Comparison of ENCODE assay signal across 23 mouse cellular contexts in genomic region chr1:80459923-80460322, GRCm38 (mm10). TPM values are rescaled to one million over a fixed set of nuclear protein-coding genes. Genes with fewer than 3 reads are reported as not detected.
DNase-seq lines count a peak whose midpoint lies in the region; ATAC-seq lines count a peak whose summit lies in the region.
"Had no signal": no experiment of that assay in that cellular context is flagged by ENCODE, and none has a peak within 500 bp of the region (broad histone marks: within the 10 kb centered on the region; RNA-seq: fewer than 3 reads in every experiment).

No protein-coding gene starts in this region.

- H3K36me3 ChIP-seq in forebrain, embryonic 13.5 days (ENCODE audit: poor library complexity, severe bottlenecking) = no peaks in the 10 kb centered on the region
- no peaks in the 10 kb centered on the region for H3K36me3 ChIP-seq in forebrain, embryonic 12.5 days (replicated peaks)
- H3K36me3 ChIP-seq in forebrain, embryonic 15.5 days = no peaks in the 10 kb centered on the region
- no peaks in the 10 kb centered on the region for H3K36me3 ChIP-seq in forebrain, embryonic 11.5 days (ENCODE audit: control insufficient read depth, insufficient read depth, low read length)
- no peaks in the 10 kb centered on the region for H3K36me3 ChIP-seq in forebrain, embryonic 16.5 days (ENCODE audit: control insufficient read depth, insufficient read depth)
- H3K36me3 ChIP-seq: embryonic facial prominence, embryonic 13.5 days; embryonic facial prominence, embryonic 15.5 days had no signal

- peak; percentile 68 for ATAC-seq in forebrain, embryonic 13.5 days
- ATAC-seq in forebrain, embryonic 12.5 days (ENCODE audit: low FRiP score) = no peak
- ATAC-seq in forebrain, embryonic 15.5 days (replicated peaks) = peak; percentile 68
- ATAC-seq in forebrain, embryonic 11.5 days (replicated peaks; ENCODE audit: low FRiP score) = no peak
- peak; percentile 72 for ATAC-seq in forebrain, embryonic 16.5 days
- ATAC-seq: CD4-positive, CD25-positive, alpha-beta regulatory T cell, adult 4 months had no signal

- no peaks in the 10 kb centered on the region for H3K9me3 ChIP-seq in forebrain, embryonic 13.5 days (replicated peaks)
- no peaks in the 10 kb centered on the region for H3K9me3 ChIP-seq in forebrain, embryonic 12.5 days
- no peaks in the 10 kb centered on the region for H3K9me3 ChIP-seq in forebrain, embryonic 15.5 days
- no peaks in the 10 kb centered on the region for H3K9me3 ChIP-seq in forebrain, embryonic 11.5 days (ENCODE audit: control insufficient read depth, low read length)
- H3K9me3 ChIP-seq in forebrain, embryonic 16.5 days (ENCODE audit: control insufficient read depth, low read length) = no peaks in the 10 kb centered on the region
- H3K9me3 ChIP-seq: embryonic facial prominence, embryonic 13.5 days; embryonic facial prominence, embryonic 15.5 days had no signal

- no peak overlapping the region for H3K9ac ChIP-seq in forebrain, embryonic 13.5 days
- no peak overlapping the region for H3K9ac ChIP-seq in forebrain, embryonic 12.5 days
- H3K9ac ChIP-seq in forebrain, embryonic 15.5 days (replicated peaks) = no peak overlapping the region
- H3K9ac ChIP-seq in forebrain, embryonic 11.5 days (ENCODE audit: low read length) = no peak overlapping the region
- no peak overlapping the region for H3K9ac ChIP-seq in forebrain, embryonic 16.5 days (replicated peaks; ENCODE audit: low read depth, low read length)
- H3K9ac ChIP-seq: embryonic facial prominence, embryonic 13.5 days; embryonic facial prominence, embryonic 15.5 days had no signal

- no peak overlapping the region for H3K27ac ChIP-seq in forebrain, embryonic 13.5 days
- no peak overlapping the region for H3K27ac ChIP-seq in forebrain, embryonic 12.5 days
- H3K27ac ChIP-seq in forebrain, embryonic 15.5 days (replicated peaks) = no peak overlapping the region
- no peak overlapping the region for H3K27ac ChIP-seq in forebrain, embryonic 11.5 days (ENCODE audit: low read depth, low read length)
- no peak overlapping the region for H3K27ac ChIP-seq in forebrain, embryonic 16.5 days (ENCODE audit: low read length)
- H3K27ac ChIP-seq: embryonic facial prominence, embryonic 13.5 days; embryonic facial prominence, embryonic 15.5 days had no signal

- DNase-seq in forebrain, embryonic 11.5 days (ENCODE audit: low spot score) = no peak
- no peak for DNase-seq in ovary, postnatal 36 days (ENCODE audit: low spot score)
- DNase-seq in ovary, adult 18-20 months (ENCODE audit: low spot score) = no peak
- DNase-seq: adrenal gland, adult 2 months; adrenal gland, postnatal 10 days; adrenal gland, postnatal 25 days; B cell, adult 2 months; cerebellum, adult 11-12 months; cerebellum, adult 2 months; cerebellum, adult 9-10 months; cerebellum, postnatal 10 days; cerebellum, postnatal 25 days had no signal

- H3K4me2 ChIP-seq in forebrain, embryonic 13.5 days = no peak overlapping the region
- no peak overlapping the region for H3K4me2 ChIP-seq in forebrain, embryonic 12.5 days
- H3K4me2 ChIP-seq in forebrain, embryonic 15.5 days (replicated peaks) = no peak overlapping the region
- no peak overlapping the region for H3K4me2 ChIP-seq in forebrain, embryonic 11.5 days (ENCODE audit: low read depth, low read length, severe bottlenecking)
- H3K4me2 ChIP-seq in forebrain, embryonic 16.5 days (ENCODE audit: low read length) = no peak overlapping the region
- H3K4me2 ChIP-seq: embryonic facial prominence, embryonic 13.5 days; embryonic facial prominence, embryonic 15.5 days had no signal

- H3K27me3 ChIP-seq in forebrain, embryonic 13.5 days = no peaks in the 10 kb centered on the region
- no peaks in the 10 kb centered on the region for H3K27me3 ChIP-seq in forebrain, embryonic 12.5 days
- H3K27me3 ChIP-seq in forebrain, embryonic 15.5 days = no peaks in the 10 kb centered on the region
- H3K27me3 ChIP-seq in forebrain, embryonic 11.5 days (ENCODE audit: control insufficient read depth, insufficient read depth, low read length) = no peaks in the 10 kb centered on the region
- H3K27me3 ChIP-seq in forebrain, embryonic 16.5 days (replicated peaks; ENCODE audit: control insufficient read depth, insufficient read depth, low read length) = no peaks in the 10 kb centered on the region
- H3K27me3 ChIP-seq: embryonic facial prominence, embryonic 13.5 days; embryonic facial prominence, embryonic 15.5 days had no signal

- H3K4me3 ChIP-seq in forebrain, embryonic 13.5 days = no peak overlapping the region
- no peak overlapping the region for H3K4me3 ChIP-seq in forebrain, embryonic 12.5 days (replicated peaks)
- H3K4me3 ChIP-seq in forebrain, embryonic 15.5 days = no peak overlapping the region
- no peak overlapping the region for H3K4me3 ChIP-seq in forebrain, embryonic 11.5 days (ENCODE audit: low read depth, low read length)
- no peak overlapping the region for H3K4me3 ChIP-seq in forebrain, embryonic 16.5 days (replicated peaks; ENCODE audit: low read length)
- H3K4me3 ChIP-seq: embryonic facial prominence, embryonic 13.5 days; embryonic facial prominence, embryonic 15.5 days; erythroblast, embryonic 14.5 days had no signal

- H3K4me1 ChIP-seq in forebrain, embryonic 13.5 days = no peaks in the 10 kb centered on the region
- no peaks in the 10 kb centered on the region for H3K4me1 ChIP-seq in forebrain, embryonic 12.5 days
- peaks cover 4% of the 10 kb centered on the region; the same call in 1 of the 2 replicates for H3K4me1 ChIP-seq in forebrain, embryonic 15.5 days
- no peaks in the 10 kb centered on the region for H3K4me1 ChIP-seq in forebrain, embryonic 11.5 days (replicated peaks; ENCODE audit: control insufficient read depth, insufficient read depth, low read length)
- H3K4me1 ChIP-seq in forebrain, embryonic 16.5 days (replicated peaks; ENCODE audit: control insufficient read depth, insufficient read depth, low read length) = no peaks in the 10 kb centered on the region
- H3K4me1 ChIP-seq: embryonic facial prominence, embryonic 13.5 days; embryonic facial prominence, embryonic 15.5 days had no signal

- WGBS in forebrain, embryonic 13.5 days = 62% methylated on average over 1 of the region's 1 CpGs
- 66% methylated on average over 1 of the region's 1 CpGs for WGBS in forebrain, embryonic 12.5 days
- WGBS in forebrain, embryonic 15.5 days = 37% methylated on average over 1 of the region's 1 CpGs
- 73% methylated on average over 1 of the region's 1 CpGs for WGBS in forebrain, embryonic 11.5 days
- WGBS in forebrain, embryonic 16.5 days = 30% methylated on average over 1 of the region's 1 CpGs

RNA-seq across cellular contexts. Expression of gene Gm45261, which starts 1.3 kb away (rescaled TPM):
- not detected in 2 replicates for polyA plus RNA-seq in forebrain, embryonic 13.5 days (2015; fragmentation: Nextera tagmentation; extraction: Ambion mirVana)
- polyA plus RNA-seq in forebrain, embryonic 12.5 days (2016; fragmentation: Nextera tagmentation; extraction: Ambion mirVana) = not detected in 2 replicates
- polyA plus RNA-seq in forebrain, embryonic 15.5 days (2015; fragmentation: Nextera tagmentation; extraction: Ambion mirVana) = not detected in 2 replicates
- not detected in 2 replicates for polyA plus RNA-seq in forebrain, embryonic 11.5 days (2014; fragmentation: Nextera tagmentation; extraction: Ambion mirVana)
- not detected in 2 replicates for polyA plus RNA-seq in forebrain, embryonic 16.5 days (2015; fragmentation: Nextera tagmentation; extraction: Ambion mirVana)
- polyA plus RNA-seq: adrenal gland, adult 2 months; CD4-positive, CD25-positive, alpha-beta regulatory T cell, adult 4 months; cerebellum, adult 2 months; cortical plate, adult 2 months; embryonic facial prominence, embryonic 11.5 days; embryonic facial prominence, embryonic 13.5 days; embryonic facial prominence, embryonic 15.5 days; erythroblast, embryonic 14.5 days; frontal cortex, adult 2 months had no signal

Comparison
In these comparisons a context has a peak if more than half of its experiments do, and no peak if none do; other contexts are left out.
1. ATAC-seq: peak in forebrain, embryonic 13.5 days (single experiment), forebrain, embryonic 15.5 days (single experiment) and forebrain, embryonic 16.5 days (single experiment); none in forebrain, embryonic 12.5 days (single experiment) and forebrain, embryonic 11.5 days (single experiment).